Mouse (Mus musculus) kidney, postnatal 14 days (tissue): ENCODE measurements around the gene Mgmt.

ENCODE experiments used
- DNase-seq: peaks from one replicate; pipeline ENCODE4 v3.0.0; 2022; ENCODE audit warnings: mixed read lengths

Gene Mgmt

GRCm38 (mm10) chr7:137130211-137130610 is 235.8 kb downstream of the Mgmt start:
- DNase-seq = no peak

- no peak for DNase-seq
These were observed 237.5 kb downstream of the Mgmt start for GRCm38 (mm10) chr7:137131957-137132356.

- no peak for DNase-seq
These were observed 243.7 kb downstream of the Mgmt start for GRCm38 (mm10) chr7:137138101-137138500.

GRCm38 (mm10) chr7:137140321-137140720 is 245.9 kb downstream of the Mgmt start:
- DNase-seq = no peak

- DNase-seq = no peak
These were observed 247.0 kb downstream of the Mgmt start for GRCm38 (mm10) chr7:137141386-137141785.

GRCm38 (mm10) chr7:137147101-137147500 is 252.7 kb downstream of the Mgmt start:
- DNase-seq = no peak

GRCm38 (mm10) chr7:137151854-137152253 is 257.4 kb downstream of the Mgmt start:
- DNase-seq = no peak

GRCm38 (mm10) chr7:137154623-137155022 is 260.2 kb downstream of the Mgmt start:
- no peak for DNase-seq

- DNase-seq = no peak
These were observed 264.7 kb downstream of the Mgmt start for GRCm38 (mm10) chr7:137159086-137159485.

- DNase-seq = no peak
These were observed 277.9 kb downstream of the Mgmt start for GRCm38 (mm10) chr7:137172278-137172677.
